Mouse (Mus musculus): ENCODE data around the gene Areg.

Gene Areg

DNA sequence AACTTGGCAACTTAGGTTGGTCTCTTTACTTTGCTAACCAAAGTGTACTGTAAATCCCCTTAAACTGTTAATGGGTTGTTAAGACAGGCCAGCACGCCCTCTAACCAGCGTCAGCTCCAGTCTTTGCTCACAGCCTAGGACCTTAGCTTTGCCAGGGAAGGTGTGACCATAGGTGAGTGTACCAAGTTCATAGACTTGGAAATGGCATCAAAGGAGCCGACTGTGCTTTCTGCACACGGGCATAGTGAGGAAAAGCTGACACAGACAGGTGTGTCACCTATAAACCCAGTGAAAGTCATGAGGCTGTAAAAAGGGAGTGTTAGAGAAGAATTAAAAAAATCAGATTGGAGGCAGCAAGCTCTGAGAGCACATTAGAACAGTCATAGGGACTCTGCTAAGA is 23.4 kb downstream of the Areg start:
- no peak for DNase-seq (ENCODE audit: low spot score in 2 of 2)

DNA sequence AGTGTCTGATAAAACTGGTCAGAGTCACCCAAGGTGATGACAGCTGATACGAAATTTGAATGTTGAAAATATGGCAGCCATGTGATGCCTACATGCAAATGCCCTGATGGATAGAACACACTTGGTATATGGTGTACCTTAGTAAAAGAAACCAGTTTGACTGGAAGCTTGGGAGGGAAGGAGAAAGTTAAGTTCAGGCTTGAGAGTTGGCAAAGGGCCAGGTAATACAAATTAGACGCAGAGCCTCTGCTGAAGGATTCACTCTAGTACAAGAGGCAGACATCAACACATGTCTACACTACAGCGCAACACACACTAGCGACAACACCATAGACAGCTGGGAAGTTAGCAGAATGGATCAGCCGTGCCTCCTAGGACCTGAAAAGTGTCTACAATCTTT is 27.2 kb downstream of the Areg start:
- no peak for DNase-seq (ENCODE audit: low spot score in 2 of 2)

DNA sequence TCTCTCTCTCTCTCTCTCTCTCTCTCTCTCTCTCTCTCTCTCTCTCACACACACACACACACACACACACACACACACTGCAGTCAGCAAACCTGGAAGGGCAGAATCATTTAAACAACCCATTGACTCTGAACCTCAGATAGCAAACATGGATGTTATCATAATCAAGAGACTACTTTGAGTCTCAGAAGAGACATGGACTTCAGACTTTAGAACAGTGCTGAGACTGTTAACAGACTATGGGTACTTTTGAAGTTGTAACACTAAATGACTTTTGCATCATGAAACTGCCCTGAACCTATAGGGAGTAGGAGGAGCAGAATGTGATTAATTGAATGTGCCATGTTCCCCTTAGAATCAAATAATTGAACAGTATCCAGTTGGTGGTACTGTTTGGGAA is 37.0 kb downstream of the Areg start:
- DNase-seq (ENCODE audit: low spot score in 2 of 2) = no peak

DNA sequence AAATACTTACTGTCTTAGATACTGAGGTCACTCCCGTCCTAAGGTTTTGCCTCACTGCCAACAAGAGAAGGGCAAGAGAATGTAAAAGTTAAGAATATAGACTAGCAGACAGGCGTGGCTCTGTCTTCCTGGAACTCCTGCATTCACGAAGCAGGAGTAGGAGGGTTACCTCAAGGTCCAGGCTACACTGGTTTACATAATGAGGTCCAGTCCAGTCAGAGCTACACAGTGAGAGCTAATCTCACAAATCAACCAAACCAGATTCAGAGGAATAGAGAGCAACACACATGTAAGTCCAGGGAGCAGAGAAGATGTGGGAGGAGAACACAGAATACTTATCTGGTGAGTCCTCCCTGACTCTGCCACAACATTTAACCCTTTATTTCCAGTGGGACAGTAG is 55.2 kb downstream of the Areg start:
- no peak for DNase-seq (ENCODE audit: low spot score in 2 of 2)

All from cerebellum, postnatal 4 days (tissue).